In genomic region chr5:86102176-86102575, GRCm38 (mm10) we compare ENCODE assay signal across 25 mouse cellular contexts.
"Had no signal": no experiment of that assay in that cellular context is flagged by ENCODE, and none has a peak within 500 bp of the region (broad histone marks: within the 10 kb centered on the region; RNA-seq: fewer than 3 reads in every experiment).

No protein-coding gene starts in this region.

- H3K27ac ChIP-seq: gastrocnemius, adult 2 months; heart, embryonic 10.5 days; hindbrain, embryonic 12.5 days; hindbrain, embryonic 15.5 days; intestine, embryonic 15.5 days; layer of hippocampus, adult 2 months; left cerebral cortex, adult 2 months; limb, embryonic 10.5 days; limb, embryonic 12.5 days; liver, embryonic 13.5 days had no signal

- H3K4me1 ChIP-seq: hindbrain, embryonic 12.5 days; hindbrain, embryonic 15.5 days; intestine, embryonic 15.5 days; limb, embryonic 10.5 days; limb, embryonic 12.5 days; liver, embryonic 13.5 days had no signal

- H3K9ac ChIP-seq: heart, embryonic 12.5 days; hindbrain, embryonic 12.5 days; hindbrain, embryonic 15.5 days; intestine, embryonic 15.5 days; limb, embryonic 12.5 days; liver, embryonic 13.5 days had no signal

- H3K36me3 ChIP-seq: hindbrain, embryonic 12.5 days; intestine, embryonic 15.5 days; limb, embryonic 10.5 days had no signal

- H3K4me2 ChIP-seq: heart, embryonic 12.5 days; hindbrain, embryonic 12.5 days; hindbrain, embryonic 15.5 days; intestine, embryonic 15.5 days; limb, embryonic 12.5 days; liver, embryonic 11.5 days; liver, embryonic 13.5 days had no signal

- H3K4me3 ChIP-seq: gastrocnemius, adult 2 months; heart, embryonic 10.5 days; heart, embryonic 12.5 days; hindbrain, embryonic 12.5 days; hindbrain, embryonic 15.5 days; intestine, embryonic 15.5 days; layer of hippocampus, adult 2 months; left cerebral cortex, adult 2 months; limb, embryonic 10.5 days; limb, embryonic 12.5 days; liver, embryonic 13.5 days had no signal

- H3K27me3 ChIP-seq: heart, embryonic 12.5 days; hindbrain, embryonic 12.5 days; hindbrain, embryonic 15.5 days; intestine, embryonic 15.5 days; limb, embryonic 12.5 days; liver, embryonic 13.5 days had no signal

- H3K9me3 ChIP-seq: heart, embryonic 10.5 days; hindbrain, embryonic 12.5 days; hindbrain, embryonic 15.5 days; intestine, embryonic 15.5 days; limb, embryonic 10.5 days; limb, embryonic 12.5 days; liver, embryonic 13.5 days had no signal

- ATAC-seq: inflammation-experienced regulatory T-cells, adult 6 months; intestine, embryonic 15.5 days; intestine, postnatal 0 days had no signal

- DNase-seq: gastrocnemius, adult 2 months; gastrocnemius, postnatal 10 days; gastrocnemius, postnatal 25 days; heart, adult 18-20 months; heart, postnatal 10 days; heart, postnatal 4 days; kidney, adult 18-20 months; kidney, adult 8-10 months; kidney, postnatal 10 days; kidney, postnatal 25 days; kidney, postnatal 4 days; liver; liver, embryonic 13.5 days had no signal
